Mouse (Mus musculus): ENCODE measurements at regions not wholly inside any gene's neighbourhood (a gene's known extent, or its start where the extent isn't known, plus 50 kb on each side); places are given as distances from the start of the nearest gene placed in this dataset.

- DNase-seq (ENCODE audit: low spot score in 2 of 2) = no peak
These were observed 6702.1 kb downstream of the 9330182O14Rik start for GRCm38 (mm10) chr15:46836297-46836696.

- no peak for DNase-seq (ENCODE audit: low spot score in 2 of 2)
These were observed 6703.9 kb downstream of the 9330182O14Rik start for GRCm38 (mm10) chr15:46838067-46838466.

- DNase-seq (ENCODE audit: low spot score in 2 of 2) = peak in 1 of 2 experiments; percentile 16
These were observed 6715.4 kb downstream of the 9330182O14Rik start for GRCm38 (mm10) chr15:46849545-46849944.
